Mouse (Mus musculus) adrenal gland, postnatal 36 days (tissue): ENCODE results near the gene Ttbk2. TPM values are rescaled to one million over a fixed set of nuclear protein-coding genes. Genes with fewer than 3 reads are reported as not detected.

Source experiments
- DNase-seq, 2 experiments: peaks; one replicate each; pipeline ENCODE4 v3.0.0; 2021; ENCODE audit warnings: mixed read lengths in 1 of 2
- long read RNA-seq, 2 experiments: library from polyadenylated mRNA; stranded (forward); transcript quantifications; one replicate each; pipeline ENCODE4 v2.0.0; 2021; ENCODE audit warnings: borderline sequencing depth in 2 of 2
- total RNA-seq, 2 experiments: library from RNA; stranded (reverse); gene quantifications; 2 replicates each; pipeline ENCODE4 v1.2.3; 2021

Gene Ttbk2
- total RNA-seq: 10 to 100 TPM; 13.5 to 14.4 TPM
- long read RNA-seq, experiment 1, full-length matches to known transcripts: 1 of 2 reads
- long read RNA-seq, experiment 1, partial matches to known transcripts: 0 of 2 reads
- long read RNA-seq, experiment 1, other reads (novel, unspliced or antisense): 1 of 2 reads
- long read RNA-seq, experiment 2, partial matches to known transcripts: 0 of 1 reads
- long read RNA-seq, experiment 2, other reads (novel, unspliced or antisense): 1 of 1 reads

- peak; percentile 98 for DNase-seq
Measured at GRCm38 (mm10) chr2:120850424-120851082, at the start of gene Ttbk2. Ttbk2 (minus strand) TSS chr2:120850604.

- peak; percentile 49 to 51 for DNase-seq
Measured at GRCm38 (mm10) chr2:120896361-120896760, 46.0 kb upstream of the Ttbk2 start.

GRCm38 (mm10) chr2:120887601-120888000 is 37.2 kb upstream of the Ttbk2 start:
- no peak for DNase-seq

- DNase-seq: no peak
Measured at GRCm38 (mm10) chr2:120873192-120873591, 22.8 kb upstream of the Ttbk2 start.

GRCm38 (mm10) chr2:120871447-120872336 is 21.3 kb upstream of the Ttbk2 start:
- peak in 1 of 2 experiments; percentile 36 for DNase-seq

- peak; percentile 75 to 80 for DNase-seq
Measured at GRCm38 (mm10) chr2:120867336-120867735, 16.9 kb upstream of the Ttbk2 start.

- DNase-seq: peak; percentile 52 to 58
Measured at GRCm38 (mm10) chr2:120866561-120866960, 16.2 kb upstream of the Ttbk2 start.

- no peak for DNase-seq
Measured at GRCm38 (mm10) chr2:120863389-120863788, 13.0 kb upstream of the Ttbk2 start.

- DNase-seq: no peak
Measured at GRCm38 (mm10) chr2:120860699-120861098, 10.3 kb upstream of the Ttbk2 start.

- no peak for DNase-seq
Measured at GRCm38 (mm10) chr2:120858131-120858530, 7.7 kb upstream of the Ttbk2 start.

GRCm38 (mm10) chr2:120853151-120853550 is 2.7 kb upstream of the Ttbk2 start:
- DNase-seq: no peak

- no peak for DNase-seq
Measured at GRCm38 (mm10) chr2:120852626-120853025, 2.2 kb upstream of the Ttbk2 start.

GRCm38 (mm10) chr2:120849449-120850423 is 668 bp downstream of the Ttbk2 start, which contains the start of gene Cdan1:
Cdan1 (minus strand) TSS chr2:120850128.
- peak; percentile 53 to 65 for DNase-seq

- no peak for DNase-seq
Measured at GRCm38 (mm10) chr2:120845280-120845679, 5.1 kb downstream of the Ttbk2 start.

- no peak for DNase-seq
Measured at GRCm38 (mm10) chr2:120843990-120844389, 6.4 kb downstream of the Ttbk2 start.

- no peak for DNase-seq
Measured at GRCm38 (mm10) chr2:120841211-120841610, 9.2 kb downstream of the Ttbk2 start.

- no peak for DNase-seq
Measured at GRCm38 (mm10) chr2:120835167-120835566, 15.2 kb downstream of the Ttbk2 start.

- DNase-seq: no peak
Measured at GRCm38 (mm10) chr2:120826936-120827638, 23.3 kb downstream of the Ttbk2 start.

- DNase-seq: no peak
Measured at GRCm38 (mm10) chr2:120770265-120770935, 80.0 kb downstream of the Ttbk2 start.

GRCm38 (mm10) chr2:120761922-120762321 is 88.5 kb downstream of the Ttbk2 start:
- no peak for DNase-seq
